Mouse (Mus musculus): ENCODE measurements at regions not wholly inside any gene's neighbourhood (a gene's known extent, or its start where the extent isn't known, plus 50 kb on each side); places are given as distances from the start of the nearest gene placed in this dataset.

DNA sequence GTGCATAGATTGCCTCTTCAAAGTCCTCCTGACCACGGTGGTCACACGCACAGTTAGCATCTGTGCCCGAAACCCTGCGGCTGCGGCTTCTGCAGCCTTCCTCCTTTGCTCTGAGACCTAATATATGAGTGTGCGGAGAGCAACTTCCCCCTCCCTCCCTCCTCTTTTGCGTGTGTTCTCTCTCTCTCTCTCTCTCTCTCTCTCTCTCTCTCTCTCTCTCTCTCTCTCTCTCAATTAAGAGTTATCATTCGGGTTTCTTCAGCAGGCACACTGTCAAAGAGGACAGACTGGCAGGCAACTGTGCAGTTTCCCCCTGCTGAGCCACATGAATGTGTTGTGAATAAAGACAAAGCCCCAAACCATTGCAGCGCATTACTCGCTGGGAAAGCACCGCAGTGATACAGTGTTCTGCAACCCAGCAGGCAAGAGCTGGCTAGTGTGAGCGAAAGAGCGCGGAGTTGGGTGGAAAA is 900.8 kb downstream of the Mat2b start:
- peak; percentile 7 for DNase-seq

GRCm38 (mm10) chr11:39792112-39792511 is 902.9 kb downstream of the Mat2b start:
- DNase-seq = no peak
